Mouse (Mus musculus): Measurements from ENCODE around the gene B9d2.

DNA sequence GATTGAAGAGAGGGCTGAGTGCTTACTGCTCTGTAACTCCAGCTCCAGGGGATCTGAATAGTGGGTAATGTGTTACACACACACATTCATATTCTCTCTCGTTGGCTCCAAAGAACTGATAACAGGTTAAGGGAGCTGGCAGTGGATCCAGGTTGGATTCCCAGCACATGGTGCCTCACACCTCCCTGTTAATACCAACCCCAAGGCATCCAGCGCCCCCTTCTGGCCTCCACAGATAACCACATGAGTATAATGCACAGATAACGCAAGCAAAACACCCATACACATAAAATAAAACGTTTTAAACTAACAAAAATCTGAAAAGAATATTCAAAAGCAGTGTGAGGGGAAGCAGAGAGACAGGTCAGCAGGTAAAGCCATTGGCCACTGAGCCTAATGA, 8.1 kb upstream of the B9d2 start:
- peak; percentile 73 for TF ChIP-seq CTCF (conservative IDR thresholded peaks at IDR 0.05; ENCODE audit: low read length)
- no peak for TF ChIP-seq POU5F1 (IDR thresholded peaks at IDR 0.05; ENCODE audit: borderline replicate concordance, low read length)

Data from E14TG2a.4 (cell line).